Comparison of ENCODE assay signal across 26 mouse cellular contexts in the genomic region with DNA sequence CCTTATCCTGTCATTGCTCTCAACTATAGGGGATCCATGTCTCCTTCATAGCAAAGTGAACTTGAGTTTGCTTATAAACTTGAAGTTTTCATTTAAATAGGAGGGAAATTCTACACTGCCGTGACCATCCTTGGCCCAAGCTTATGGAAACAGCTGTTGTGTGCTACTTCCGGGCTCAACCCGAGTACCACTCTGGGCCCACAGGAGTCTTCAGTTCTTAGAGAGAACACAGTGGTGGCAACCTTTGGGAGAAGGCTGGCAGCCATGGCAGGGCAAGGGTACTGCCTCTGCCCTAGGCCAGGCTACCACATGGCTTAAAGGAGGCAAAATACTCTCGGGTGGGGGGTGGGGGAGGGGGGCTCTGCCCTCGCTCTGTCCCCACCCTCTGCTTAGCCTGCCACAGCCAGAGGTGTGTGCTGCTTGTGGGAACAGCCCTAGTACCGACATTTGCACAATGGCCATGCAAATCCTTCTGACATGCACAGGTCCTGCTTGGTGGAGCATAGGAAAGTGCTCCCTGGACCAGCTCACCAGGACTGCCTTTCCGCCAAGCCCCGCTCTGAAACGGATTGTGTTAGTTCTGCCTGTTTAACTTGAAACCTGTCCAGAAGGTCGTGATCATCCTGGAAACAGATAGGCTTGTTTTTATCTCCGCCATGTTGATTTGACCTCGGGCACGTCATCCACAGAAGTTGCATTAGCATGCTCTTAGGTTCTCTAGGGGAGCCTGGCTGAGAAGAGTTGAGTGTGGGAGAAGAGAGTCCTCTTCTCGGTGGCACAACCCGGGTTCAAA. TPM values are rescaled to one million over a fixed set of nuclear protein-coding genes. Genes with fewer than 3 reads are reported as not detected.
DNase-seq lines count a peak whose midpoint lies in the region; ATAC-seq and TF ChIP-seq lines count a peak whose summit lies in the region.
"Had no signal": no experiment of that assay in that cellular context is flagged by ENCODE, and none has a peak within 500 bp of the region (broad histone marks: within the 10 kb centered on the region; RNA-seq: fewer than 3 reads in every experiment).

No protein-coding gene starts in this region.

- peaks cover 26% of the 10 kb centered on the region for H3K4me1 ChIP-seq in heart, embryonic 12.5 days (replicated peaks)
- 0 out of 2 replicates have a peak, but pooled peaks cover 4% of the 10 kb centered on the region for H3K4me1 ChIP-seq in liver, adult 2 months (ENCODE audit: control insufficient read depth, insufficient read depth, low read length)
- H3K4me1 ChIP-seq in liver, embryonic 11.5 days (replicated peaks; ENCODE audit: control insufficient read depth, insufficient read depth, low read length), result no peaks in the 10 kb centered on the region
- H3K4me1 ChIP-seq in liver, embryonic 16.5 days (ENCODE audit: control insufficient read depth, low read depth, low read length), result no peaks in the 10 kb centered on the region; the same call in 1 of the 2 replicates
- H3K4me1 ChIP-seq in kidney, embryonic 16.5 days (ENCODE audit: insufficient read depth, low read length), result no peaks in the 10 kb centered on the region
- H3K4me1 ChIP-seq: forebrain, embryonic 10.5 days; hindbrain, embryonic 13.5 days; midbrain, embryonic 10.5 days had no signal

- H3K4me3 ChIP-seq in heart, embryonic 12.5 days, result no peak overlapping the region
- no peak overlapping the region for H3K4me3 ChIP-seq in liver, adult 2 months (ENCODE audit: insufficient read depth, low read depth, low read length)
- no peak overlapping the region for H3K4me3 ChIP-seq in liver, embryonic 11.5 days (ENCODE audit: low read depth, low read length)
- H3K4me3 ChIP-seq in liver, embryonic 16.5 days (ENCODE audit: low read depth, low read length), result no peak overlapping the region
- H3K4me3 ChIP-seq in kidney, embryonic 16.5 days (ENCODE audit: low read length), result no peak overlapping the region
- H3K4me3 ChIP-seq: forebrain, embryonic 10.5 days; hindbrain, embryonic 13.5 days; left cerebral cortex, adult 2 months; midbrain, embryonic 10.5 days had no signal

- no peak overlapping the region for H3K9ac ChIP-seq in heart, embryonic 12.5 days
- H3K9ac ChIP-seq in liver, adult 2 months (ENCODE audit: low read depth, low read length), result no peak overlapping the region
- H3K9ac ChIP-seq in liver, embryonic 11.5 days (ENCODE audit: low read depth, low read length), result no peak overlapping the region
- no peak overlapping the region for H3K9ac ChIP-seq in liver, embryonic 16.5 days (ENCODE audit: low read depth, low read length)
- no peak overlapping the region for H3K9ac ChIP-seq in kidney, embryonic 16.5 days (replicated peaks; ENCODE audit: low read length)
- H3K9ac ChIP-seq: hindbrain, embryonic 13.5 days had no signal

- H3K27me3 ChIP-seq in heart, embryonic 12.5 days (replicated peaks), result no peaks in the 10 kb centered on the region
- no peaks in the 10 kb centered on the region for H3K27me3 ChIP-seq in liver, adult 2 months (ENCODE audit: control insufficient read depth, insufficient read depth, low read length)
- H3K27me3 ChIP-seq in liver, embryonic 11.5 days (replicated peaks; ENCODE audit: control insufficient read depth, insufficient read depth, low read length), result no peaks in the 10 kb centered on the region
- no peaks in the 10 kb centered on the region for H3K27me3 ChIP-seq in liver, embryonic 16.5 days (ENCODE audit: control insufficient read depth, insufficient read depth, low read depth, low read length)
- no peaks in the 10 kb centered on the region for H3K27me3 ChIP-seq in kidney, embryonic 16.5 days (ENCODE audit: insufficient read depth, low read length)
- H3K27me3 ChIP-seq: hindbrain, embryonic 13.5 days had no signal

- H3K36me3 ChIP-seq in heart, embryonic 12.5 days, result peaks cover 34% of the 10 kb centered on the region
- H3K36me3 ChIP-seq in liver, adult 2 months (ENCODE audit: control insufficient read depth, insufficient read depth, low read length), result peaks cover 15% of the 10 kb centered on the region
- H3K36me3 ChIP-seq in liver, embryonic 11.5 days (ENCODE audit: control insufficient read depth, insufficient read depth, low read length), result peaks cover 2% of the 10 kb centered on the region; the same call in 1 of the 2 replicates
- H3K36me3 ChIP-seq in liver, embryonic 16.5 days (ENCODE audit: control insufficient read depth, insufficient read depth), result no peaks in the 10 kb centered on the region
- H3K36me3 ChIP-seq in kidney, embryonic 16.5 days (ENCODE audit: insufficient read depth, low read length), result peaks cover 2% of the 10 kb centered on the region

- no peaks in the 10 kb centered on the region for H3K79me2 ChIP-seq in liver, adult 2 months (ENCODE audit: control insufficient read depth, insufficient read depth, low read length)

- peak; percentile 76 for ATAC-seq in heart, embryonic 12.5 days (ENCODE audit: insufficient number of reproducible peaks, low FRiP score)
- no peak for ATAC-seq in liver, embryonic 11.5 days (replicated peaks; ENCODE audit: low FRiP score)
- peak; percentile 72 for ATAC-seq in liver, embryonic 16.5 days (ENCODE audit: low read depth)
- no peak for ATAC-seq in kidney, embryonic 16.5 days (ENCODE audit: low FRiP score, low TSS enrichment)
- ATAC-seq: CD4-positive, CD25-positive, alpha-beta regulatory T cell, adult 4 months; forebrain, embryonic 16.5 days had no signal

- no peak for DNase-seq in heart, adult 9 months (ENCODE audit: low spot score in 2 of 2)
- peak; percentile 85 for DNase-seq in liver, adult 2 months (ENCODE audit: extremely low read depth, low read depth, low spot score)
- DNase-seq in liver, embryonic 11.5 days (ENCODE audit: low spot score), result no peak
- DNase-seq in ES-CJ7 (ENCODE audit: low read depth, low spot score), result peak; percentile 17
- DNase-seq: adrenal gland, postnatal 14 days; cerebellum, adult 2 months; cerebellum, postnatal 36 days; embryo, embryonic 11 days; gastrocnemius, postnatal 14 days; kidney, adult 2 months; kidney, postnatal 10 days; left cerebral cortex, postnatal 4 days; lung, adult 18-20 months; lung, postnatal 10 days; right cerebral cortex, postnatal 14 days; spleen, adult 18-20 months had no signal

- TF ChIP-seq POLR2A in liver, adult 2 months (IDR thresholded peaks at IDR 0.05; ENCODE audit: extremely low read depth, insufficient read depth, low read length), result no peak

- 69% methylated on average over 15 of the region's 15 CpGs for WGBS in heart, embryonic 12.5 days
- WGBS in liver, adult 2 months, result 50% methylated on average over 15 of the region's 15 CpGs
- WGBS in liver, embryonic 11.5 days, result 87% methylated on average over 15 of the region's 15 CpGs
- whole genome bisulfite sequencing in liver, embryonic 16.5 days (ENCODE audit: insufficient replicate concordance), result 79% methylated on average over 15 of the region's 15 CpGs
- 78% methylated on average over 15 of the region's 15 CpGs for WGBS in kidney, embryonic 16.5 days

- no peak overlapping the region for H3K27ac ChIP-seq in heart, embryonic 12.5 days (ENCODE audit: poor library complexity, severe bottlenecking)
- no peak overlapping the region for H3K27ac ChIP-seq in liver, adult 2 months (replicated peaks; ENCODE audit: insufficient read depth, low read depth, low read length)
- no peak overlapping the region for H3K27ac ChIP-seq in liver, embryonic 11.5 days (ENCODE audit: low read depth, low read length)
- H3K27ac ChIP-seq in liver, embryonic 16.5 days (ENCODE audit: low read length), result no peak overlapping the region
- H3K27ac ChIP-seq in kidney, embryonic 16.5 days (ENCODE audit: low read length), result no peak overlapping the region
- H3K27ac ChIP-seq: forebrain, embryonic 10.5 days; hindbrain, embryonic 13.5 days; left cerebral cortex, adult 2 months; midbrain, embryonic 10.5 days had no signal

- no peak overlapping the region for H3K4me2 ChIP-seq in heart, embryonic 12.5 days
- H3K4me2 ChIP-seq in liver, embryonic 11.5 days, result no peak overlapping the region
- H3K4me2 ChIP-seq in liver, embryonic 16.5 days (ENCODE audit: low read depth, low read length), result no peak overlapping the region
- no peak overlapping the region for H3K4me2 ChIP-seq in kidney, embryonic 16.5 days (replicated peaks; ENCODE audit: low read depth, low read length)
- H3K4me2 ChIP-seq: hindbrain, embryonic 13.5 days had no signal

- no peak for TF ChIP-seq CTCF in liver, adult 2 months (IDR thresholded peaks at IDR 0.05; ENCODE audit: low read depth, low read length)

- H3K9me3 ChIP-seq in heart, embryonic 12.5 days (replicated peaks), result no peaks in the 10 kb centered on the region
- H3K9me3 ChIP-seq in liver, embryonic 11.5 days (ENCODE audit: control insufficient read depth, low read length), result no peaks in the 10 kb centered on the region
- H3K9me3 ChIP-seq in liver, embryonic 16.5 days (replicated peaks; ENCODE audit: control insufficient read depth, low read length), result no peaks in the 10 kb centered on the region
- H3K9me3 ChIP-seq in kidney, embryonic 16.5 days (ENCODE audit: low read length), result no peaks in the 10 kb centered on the region
- H3K9me3 ChIP-seq: forebrain, embryonic 10.5 days; hindbrain, embryonic 13.5 days; midbrain, embryonic 10.5 days had no signal

RNA-seq across cellular contexts. Expression of a gene that starts 20.3 kb away (rescaled TPM):
- polyA plus RNA-seq in heart, embryonic 12.5 days (2016; fragmentation: Nextera tagmentation; extraction: Ambion mirVana), result 0.24 and 0.27 TPM in 2 replicates
- not detected in 2 replicates for total RNA-seq in liver, adult 2 months (2014; rRNA removed)
- polyA plus RNA-seq in liver, adult 2 months (2012; rRNA removed), result not detected in 2 replicates
- not detected in 2 replicates for polyA plus RNA-seq in liver, embryonic 11.5 days (2014; fragmentation: Nextera tagmentation; extraction: Ambion mirVana)
- polyA plus RNA-seq in liver, embryonic 16.5 days (2015; fragmentation: Nextera tagmentation; extraction: Ambion mirVana), result not detected in 2 replicates
- polyA plus RNA-seq in kidney, embryonic 16.5 days (2015; fragmentation: Nextera tagmentation; extraction: Ambion mirVana), result 1.0 and 1.1 TPM in 2 replicates
- total RNA-seq: adrenal gland, postnatal 14 days; gastrocnemius, postnatal 14 days; layer of hippocampus, postnatal 10 days; left cerebral cortex, postnatal 4 days had no signal
- polyA plus RNA-seq: CD4-positive, CD25-positive, alpha-beta regulatory T cell, adult 4 months; forebrain, embryonic 10.5 days; forebrain, embryonic 16.5 days had no signal

RNA-seq across cellular contexts. Expression of a gene that starts 31.8 kb away (rescaled TPM):
- 16.5 and 18.3 TPM in 2 replicates for polyA plus RNA-seq in heart, embryonic 12.5 days (2016; fragmentation: Nextera tagmentation; extraction: Ambion mirVana)
- 3.0 and 5.2 TPM in 2 replicates for total RNA-seq in liver, adult 2 months (2014; rRNA removed)
- 13.5 and 16.6 TPM in 2 replicates for polyA plus RNA-seq in liver, adult 2 months (2012; rRNA removed)
- polyA plus RNA-seq in liver, embryonic 11.5 days (2014; fragmentation: Nextera tagmentation; extraction: Ambion mirVana), result 8.6 and 8.8 TPM in 2 replicates
- polyA plus RNA-seq in liver, embryonic 16.5 days (2015; fragmentation: Nextera tagmentation; extraction: Ambion mirVana), result 4.4 and 5.0 TPM in 2 replicates
- polyA plus RNA-seq in kidney, embryonic 16.5 days (2015; fragmentation: Nextera tagmentation; extraction: Ambion mirVana), result 20.0 and 20.8 TPM in 2 replicates

Comparison
In these comparisons a context has a peak if more than half of its experiments do, and no peak if none do; other contexts are left out.
1. ATAC-seq: peak in heart, embryonic 12.5 days (single experiment) and liver, embryonic 16.5 days (single experiment); none in liver, embryonic 11.5 days (single experiment) and kidney, embryonic 16.5 days (single experiment).
2. DNase-seq: peak in liver, adult 2 months (single experiment) and ES-CJ7 (single experiment); none in heart, adult 9 months (0 of 2) and liver, embryonic 11.5 days (single experiment).